Mouse (Mus musculus) mature B cell (primary cell): Measurements from ENCODE around the gene Lad1.

ENCODE experiments used
- in situ Hi-C: fragments of 300-500 bp; cut with MboI; formaldehyde crosslinking; loops from 2 replicates; pipeline ENCODE4 v1.14.3; 2019

Gene Lad1

DNA sequence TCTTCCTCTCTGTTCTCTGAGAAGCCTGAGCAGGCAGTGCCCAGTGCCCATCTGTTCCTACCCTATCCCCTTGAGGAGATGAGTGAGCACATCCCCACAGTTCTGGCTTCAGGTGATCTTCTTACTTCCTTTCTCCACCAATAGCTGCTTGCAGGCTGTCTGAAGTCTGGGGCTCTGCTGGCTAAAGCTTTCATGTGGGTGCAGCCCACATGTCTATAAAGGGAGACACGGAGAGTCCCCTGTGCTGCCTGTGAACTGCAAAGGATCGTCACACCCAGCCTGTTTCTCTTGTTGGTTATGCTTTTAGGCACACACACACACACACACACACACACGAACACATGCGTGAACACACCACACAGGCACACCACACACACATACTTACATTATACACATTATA, 54.6 kb downstream of the Lad1 start:
- in situ Hi-C loops: no loop called here

DNA sequence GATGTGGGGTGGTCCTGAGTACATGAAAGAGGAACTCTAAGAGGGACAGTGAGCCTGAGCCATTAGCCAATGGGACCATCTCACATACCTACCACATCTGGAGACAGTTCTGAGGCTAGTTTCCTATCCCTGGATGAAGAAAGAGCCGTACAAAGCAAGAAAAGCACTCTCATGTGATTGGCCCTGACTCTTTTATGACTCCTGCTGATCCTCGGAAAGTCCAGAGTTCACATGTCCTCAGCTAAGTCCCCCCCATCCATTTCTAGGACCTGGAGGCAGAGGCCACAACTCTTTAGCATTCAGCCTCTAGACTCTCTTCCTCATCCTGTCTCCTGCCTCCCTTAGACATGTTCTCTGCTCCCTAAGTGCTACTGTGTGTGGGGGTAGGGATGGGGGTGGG, 58.9 kb downstream of the Lad1 start:
- in situ Hi-C loops: no loop called here

DNA sequence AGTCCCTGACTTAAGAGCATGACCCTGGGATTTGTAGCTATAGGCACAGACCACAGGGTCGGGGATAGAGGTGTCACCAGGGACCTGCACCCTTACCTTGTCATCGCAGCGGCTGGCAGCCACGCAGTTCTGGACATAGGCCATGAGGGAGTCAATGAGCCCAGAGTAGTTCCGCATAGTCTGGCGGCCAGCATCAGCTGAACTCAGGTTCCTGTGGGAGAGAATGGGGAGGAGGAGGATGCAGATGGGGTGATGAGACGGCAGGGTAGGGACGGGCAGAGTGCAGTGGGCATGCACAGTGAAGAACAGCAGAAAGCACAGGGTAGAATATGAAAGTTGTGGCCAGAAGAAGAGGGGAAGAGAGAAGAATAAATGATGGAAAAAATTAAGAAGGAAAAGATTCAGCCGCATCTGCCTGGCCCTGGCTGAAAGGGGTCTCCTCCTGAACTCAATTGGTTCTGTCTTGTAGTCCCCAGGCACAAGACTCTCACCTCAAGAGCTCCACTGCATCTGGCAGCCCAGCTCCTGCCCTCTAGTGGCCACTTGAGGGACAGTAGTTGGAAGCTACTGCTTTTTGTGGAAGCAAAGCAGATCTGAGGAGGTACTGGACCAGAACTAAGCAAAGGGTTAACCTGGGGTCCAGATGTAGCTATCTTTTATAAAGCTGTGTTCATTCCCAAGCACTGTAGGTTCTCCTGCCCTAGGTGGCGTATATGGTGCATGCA, 64.1 kb downstream of the Lad1 start:
- in situ Hi-C loops: no loop called here
